Mouse (Mus musculus): ENCODE data around the gene Srp9.

DNA sequence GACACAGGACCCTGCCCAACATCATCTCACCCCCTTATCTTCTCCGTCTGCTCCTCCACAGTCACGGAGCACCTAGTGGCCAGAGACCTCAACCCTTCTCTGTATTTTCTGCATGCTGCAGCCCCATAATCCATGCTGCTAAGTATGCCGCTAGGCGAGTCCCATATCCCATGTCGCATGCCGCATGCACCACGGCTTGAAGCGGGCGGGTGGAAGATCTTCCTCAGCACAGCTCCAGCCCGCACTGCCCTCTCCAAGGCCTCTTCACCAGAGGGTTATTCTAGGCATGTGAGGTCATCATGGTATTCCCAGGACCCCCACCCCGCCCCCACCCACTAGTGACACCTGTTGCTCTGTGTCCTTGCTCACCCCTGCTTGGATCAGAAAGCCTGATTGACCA lies 11.4 kb upstream of the Srp9 start:
- TF ChIP-seq POLR2A (IDR thresholded peaks at IDR 0.05; ENCODE audit: insufficient read length, low read depth), result no peak
- TF ChIP-seq TCF12 (IDR thresholded peaks at IDR 0.05; ENCODE audit: insufficient read depth, poor library complexity, severe bottlenecking), result no peak
- peak in 1 of 3 experiments; percentile 20 for TF ChIP-seq MYOG (IDR thresholded peaks at IDR 0.05; ENCODE audit: control insufficient read depth in 1 of 3, insufficient read depth in 1 of 3, insufficient read length in 2 of 3, low read depth in 2 of 3)
- TF ChIP-seq MAX (IDR thresholded peaks at IDR 0.05; ENCODE audit: low read depth), result no peak
- TF ChIP-seq USF1 (IDR thresholded peaks at IDR 0.05; ENCODE audit: low read depth), result no peak
- TF ChIP-seq MYOD1 (IDR thresholded peaks at IDR 0.05; ENCODE audit: control insufficient read depth in 1 of 3, insufficient read length in 2 of 3, low read depth in 2 of 3), result peak in 2 of 3 experiments; percentile 12 to 64
- TF ChIP-seq REST (IDR thresholded peaks at IDR 0.05; ENCODE audit: insufficient read depth, insufficient read length), result no peak
- TF ChIP-seq CEBPB (IDR thresholded peaks at IDR 0.05; ENCODE audit: insufficient read depth, poor library complexity, severe bottlenecking), result no peak
- TF ChIP-seq POLR2AphosphoS2 (IDR thresholded peaks at IDR 0.05; ENCODE audit: insufficient read length, low read depth), result no peak
- no peak for TF ChIP-seq TCF3 (IDR thresholded peaks at IDR 0.05; ENCODE audit: insufficient read length, low read depth)
- TF ChIP-seq E2F4 (IDR thresholded peaks at IDR 0.05; ENCODE audit: insufficient read depth), result no peak
